Comparison of ENCODE assay signal across 24 mouse cellular contexts in the genomic region with DNA sequence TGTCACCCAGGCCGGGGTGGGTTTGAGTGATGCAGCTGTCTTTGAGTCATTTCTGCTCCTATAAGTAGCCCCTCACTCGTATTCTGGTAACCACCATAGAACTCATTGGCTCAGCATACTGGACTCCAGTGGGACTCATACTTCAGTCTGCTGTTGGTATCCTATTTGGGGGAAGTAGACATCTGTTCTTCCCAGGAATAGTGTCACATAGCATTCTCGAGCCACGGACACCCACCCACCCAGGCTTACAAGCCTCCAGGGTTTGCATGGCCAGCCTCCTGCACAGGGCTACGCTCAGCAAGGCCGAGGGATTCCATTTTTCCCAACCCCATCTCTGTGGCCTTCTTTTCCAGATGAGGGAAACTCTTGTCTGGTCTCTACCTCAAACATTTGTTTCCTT.
"Had no signal": no experiment of that assay in that cellular context is flagged by ENCODE, and none has a peak within 500 bp of the region (broad histone marks: within the 10 kb centered on the region; RNA-seq: fewer than 3 reads in every experiment).

No protein-coding gene starts in this region.

- H3K4me3 ChIP-seq: heart, adult 2 months; heart, embryonic 13.5 days; heart, embryonic 15.5 days; hindbrain, embryonic 13.5 days; hindbrain, embryonic 15.5 days; kidney, embryonic 15.5 days; limb, embryonic 13.5 days; limb, embryonic 15.5 days had no signal

- H3K27ac ChIP-seq: heart, adult 2 months; heart, embryonic 13.5 days; heart, embryonic 15.5 days; hindbrain, embryonic 13.5 days; hindbrain, embryonic 15.5 days; hindbrain, postnatal 0 days; kidney, embryonic 15.5 days; kidney, postnatal 0 days; limb, embryonic 13.5 days; limb, embryonic 15.5 days had no signal

- DNase-seq: forebrain, postnatal 0 days; gastrocnemius, postnatal 14 days; gastrocnemius, postnatal 36 days; heart, adult 11 months; heart, adult 2 months; heart, postnatal 14 days; heart, postnatal 36 days; kidney, adult 11 months; kidney, adult 2 months; kidney, adult 9 months; kidney, postnatal 14 days; kidney, postnatal 36 days; layer of hippocampus, adult 9-11 months; layer of hippocampus, postnatal 36 days had no signal

- ATAC-seq: forebrain, postnatal 0 days; hindbrain, postnatal 0 days; intestine, embryonic 16.5 days had no signal
